Mouse (Mus musculus) midbrain, embryonic 16.5 days (tissue): Measurements from ENCODE around the gene Mpeg1. TPM values are rescaled to one million over a fixed set of nuclear protein-coding genes. Genes with fewer than 3 reads are reported as not detected.

Source experiments
- ATAC-seq: fragments of 200-750 bp; cut with Nextera tagmentation; 2 replicates; pipeline ENCODE4 v1.8.0; 2017; ENCODE audit warnings: moderate TSS enrichment
- H3K27ac ChIP-seq: fragments of 300-500 bp; sonication (generic); 2 replicates; pipeline ENCODE4 v1.5.1; 2014; ENCODE audit warnings: mild to moderate bottlenecking, low read length, mixed read lengths
- H3K27me3 ChIP-seq: fragments of 300-500 bp; sonication (generic); 2 replicates; pipeline ENCODE4 v1.6.1; 2014; ENCODE audit warnings: low read depth, low read length, mixed read lengths; ENCODE audit not compliant: control insufficient read depth, insufficient read depth
- H3K36me3 ChIP-seq: fragments of 300-500 bp; sonication (generic); 2 replicates; pipeline ENCODE4 v1.6.1; 2014; ENCODE audit warnings: mild to moderate bottlenecking, low read length, moderate library complexity, mixed read lengths; ENCODE audit not compliant: control insufficient read depth, insufficient read depth
- H3K4me1 ChIP-seq: fragments of 300-500 bp; sonication (generic); 2 replicates; pipeline ENCODE4 v1.6.1; 2014; ENCODE audit warnings: mild to moderate bottlenecking, low read length, mixed read lengths; ENCODE audit not compliant: control insufficient read depth, insufficient read depth
- H3K4me2 ChIP-seq: fragments of 300-500 bp; sonication (generic); 2 replicates; pipeline ENCODE4 v1.6.1; 2014; ENCODE audit warnings: mild to moderate bottlenecking, low read length, mixed read lengths
- H3K4me3 ChIP-seq: fragments of 300-500 bp; sonication (generic); 2 replicates; pipeline ENCODE4 v1.5.1; 2014; ENCODE audit warnings: low read depth, mild to moderate bottlenecking, low read length, moderate library complexity, mixed read lengths
- H3K9ac ChIP-seq: fragments of 300-500 bp; sonication (generic); 2 replicates; pipeline ENCODE4 v1.6.1; 2014; ENCODE audit warnings: low read depth, low read length, mixed read lengths
- H3K9me3 ChIP-seq: fragments of 300-500 bp; sonication (generic); replicated peaks from 2 replicates; pipeline ENCODE4 v1.6.1; 2014; ENCODE audit warnings: mild to moderate bottlenecking, low read length, mixed read lengths; ENCODE audit not compliant: control insufficient read depth, poor library complexity, severe bottlenecking
- WGBS: fragments of 180-500 bp; shearing (Covaris S2); extraction: QIAGEN DNeasy Blood & Tissue Kit; methylation state at CpG from one replicate; pipeline ENCODE4 v1.1.7; 2014; 5-methylcytosine and 5-hydroxymethylcytosine counted together
- polyA plus RNA-seq: library from polyadenylated mRNA; unstranded; fragments of >200 nt; fragmentation: Nextera tagmentation; extraction: Ambion mirVana; gene quantifications from 2 replicates; pipeline ENCODE4 v1.2.1, GENCODE M21; 2015

Gene Mpeg1
- polyA plus RNA-seq, 1 experiment from 2014 or later: 0.69 TPM

DNA sequence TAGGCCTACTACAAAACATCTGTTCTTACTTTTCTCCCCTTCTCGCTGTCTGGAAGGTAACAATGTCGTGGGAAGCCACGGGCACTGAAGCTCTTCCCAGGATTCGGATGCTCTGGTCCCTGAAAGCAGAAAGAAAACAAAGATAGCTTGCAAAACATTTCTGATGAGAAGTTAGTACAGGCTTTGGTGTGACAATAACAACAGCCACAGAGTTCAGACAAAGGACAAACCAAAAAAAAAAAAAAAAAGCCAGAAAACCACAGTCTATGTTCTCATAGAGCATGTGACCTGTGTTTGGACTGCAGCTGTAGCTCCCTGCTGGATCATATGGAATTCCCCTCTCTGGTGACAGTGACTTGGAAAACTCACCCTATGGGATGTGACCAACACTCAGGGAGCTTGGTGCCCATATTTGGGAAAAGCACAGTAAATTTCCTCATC is 12.6 kb downstream of the Mpeg1 start:
- H3K9me3 ChIP-seq: no peaks in the 10 kb centered on the region
- H3K36me3 ChIP-seq: peaks cover 35% of the 10 kb centered on the region
- H3K4me1 ChIP-seq: no peaks in the 10 kb centered on the region
- H3K9ac ChIP-seq: no peak overlapping the region
- H3K27me3 ChIP-seq: no peaks in the 10 kb centered on the region
- 84% methylated on average over 4 of the region's 4 CpGs for WGBS
- H3K4me3 ChIP-seq: no peak overlapping the region
- no peak for ATAC-seq
- no peak overlapping the region for H3K4me2 ChIP-seq
- no peak overlapping the region for H3K27ac ChIP-seq

DNA sequence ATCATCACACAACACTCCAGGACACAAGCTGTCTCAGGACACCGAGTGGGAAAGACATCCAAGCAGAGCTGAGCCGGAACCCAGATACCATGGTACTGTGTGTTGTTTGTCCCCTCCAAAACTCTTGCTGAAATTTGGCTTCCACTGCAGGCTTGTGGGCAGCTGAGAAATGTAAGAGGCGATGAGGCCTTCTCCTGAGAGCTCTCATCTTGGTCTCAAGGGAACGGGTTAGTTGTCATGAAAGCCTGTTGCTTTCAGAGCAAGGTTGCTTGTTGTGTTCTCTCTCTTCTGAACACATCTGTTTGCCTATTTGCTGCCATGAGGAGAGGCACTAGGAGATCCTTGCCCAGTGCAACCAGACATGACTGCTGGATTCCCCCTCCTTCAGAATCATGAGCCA is 13.4 kb downstream of the Mpeg1 start:
- no peak for ATAC-seq
- WGBS: 94% methylated on average over 4 of the region's 4 CpGs

DNA sequence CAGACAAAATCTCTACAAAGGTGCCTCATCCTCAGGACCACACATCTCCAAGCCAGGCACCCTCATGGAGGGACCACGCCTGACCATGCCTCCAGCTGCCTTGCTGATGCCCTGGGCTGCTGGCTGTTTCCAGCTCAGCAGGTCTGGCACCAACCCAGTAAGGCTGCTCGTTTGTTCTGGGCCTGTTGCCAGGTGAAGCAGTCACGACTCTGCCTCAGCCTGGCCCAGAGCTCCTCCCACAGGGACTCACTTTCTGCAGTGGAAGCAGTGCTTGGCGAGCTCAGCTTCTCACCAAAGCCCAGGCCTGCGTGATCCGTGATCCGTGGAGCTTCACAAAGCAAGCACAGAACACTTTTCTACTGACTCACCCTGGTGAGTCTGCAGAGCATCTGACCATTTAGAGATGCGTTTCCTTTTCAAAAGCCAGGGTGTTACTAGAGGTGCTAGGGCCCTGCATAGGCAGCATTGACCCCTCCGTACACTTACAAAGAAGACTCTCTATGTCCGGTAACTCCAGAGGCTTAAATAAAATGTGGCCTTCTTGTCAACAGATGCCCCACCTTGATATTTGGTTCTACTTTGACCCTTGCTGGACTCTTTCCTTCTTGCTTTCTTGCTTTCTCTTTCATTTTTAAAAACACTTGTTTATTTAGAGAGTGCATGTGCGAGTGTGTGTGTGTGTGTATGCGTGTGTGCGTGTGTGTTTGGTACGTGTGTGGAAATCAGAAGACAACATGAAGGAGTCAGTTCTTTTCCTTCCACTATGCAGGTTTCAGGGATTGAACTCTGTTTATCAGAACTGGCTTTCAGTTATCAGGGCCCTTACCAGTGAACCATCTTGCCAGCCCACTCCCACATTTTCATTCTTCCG is 15.0 kb downstream of the Mpeg1 start:
- ATAC-seq: peak; percentile 93
- Histone ChIP-seq H3K27ac (peak overlapping the region; percentile 64), H3K4me2 (no peak overlapping the region), H3K9ac (no peak overlapping the region), H3K36me3 (peaks cover 33% of the 10 kb centered on the region), H3K4me1 (no peaks in the 10 kb centered on the region), H3K9me3 (no peaks in the 10 kb centered on the region), H3K4me3 (no peak overlapping the region), H3K27me3 (no peaks in the 10 kb centered on the region)
- WGBS: 63% methylated on average over 15 of the region's 15 CpGs

More for the DNA sequence above, 13.4 kb downstream of the Mpeg1 start:
- H3K27ac ChIP-seq: no peak overlapping the region
- H3K4me3 ChIP-seq: no peak overlapping the region
- H3K4me1 ChIP-seq: no peaks in the 10 kb centered on the region
- H3K36me3 ChIP-seq: peaks cover 35% of the 10 kb centered on the region
- no peak overlapping the region for H3K4me2 ChIP-seq
- H3K27me3 ChIP-seq: no peaks in the 10 kb centered on the region
- H3K9me3 ChIP-seq: no peaks in the 10 kb centered on the region
- no peak overlapping the region for H3K9ac ChIP-seq

DNA sequence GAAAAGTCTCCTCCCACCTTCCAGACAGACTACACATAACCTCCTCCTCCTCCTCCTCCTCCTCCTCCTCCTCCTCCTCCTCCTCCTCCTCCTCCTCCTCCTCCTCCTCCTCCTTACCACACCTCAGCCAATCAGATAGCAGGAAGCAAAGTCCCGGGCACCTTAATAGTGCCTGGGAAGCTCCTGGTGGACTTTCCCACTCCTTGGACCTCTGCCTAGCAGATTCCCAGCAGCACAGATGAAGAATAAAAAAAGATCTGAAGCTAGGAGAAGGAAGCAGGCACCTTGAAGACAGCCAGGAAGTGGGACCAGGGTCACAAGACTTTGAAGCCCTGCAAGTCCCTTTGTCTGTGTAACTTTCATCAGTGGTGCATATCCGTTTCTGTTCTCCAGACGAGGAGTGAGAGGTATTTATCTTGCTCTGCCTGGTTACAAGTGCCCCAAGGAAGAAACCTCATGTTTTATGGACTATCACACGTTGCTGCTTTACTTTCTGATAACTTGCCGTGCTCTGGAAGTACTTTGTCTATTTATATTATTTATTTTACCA is 16.2 kb downstream of the Mpeg1 start:
- no peak overlapping the region for H3K4me2 ChIP-seq
- peaks cover 31% of the 10 kb centered on the region for H3K36me3 ChIP-seq
- H3K9me3 ChIP-seq: no peaks in the 10 kb centered on the region
- H3K4me1 ChIP-seq: no peaks in the 10 kb centered on the region
- no peak overlapping the region for H3K27ac ChIP-seq
- no peak for ATAC-seq
- no peak overlapping the region for H3K9ac ChIP-seq
- H3K4me3 ChIP-seq: no peak overlapping the region
- no peaks in the 10 kb centered on the region for H3K27me3 ChIP-seq
- WGBS: 57% methylated on average over 5 of the region's 5 CpGs

DNA sequence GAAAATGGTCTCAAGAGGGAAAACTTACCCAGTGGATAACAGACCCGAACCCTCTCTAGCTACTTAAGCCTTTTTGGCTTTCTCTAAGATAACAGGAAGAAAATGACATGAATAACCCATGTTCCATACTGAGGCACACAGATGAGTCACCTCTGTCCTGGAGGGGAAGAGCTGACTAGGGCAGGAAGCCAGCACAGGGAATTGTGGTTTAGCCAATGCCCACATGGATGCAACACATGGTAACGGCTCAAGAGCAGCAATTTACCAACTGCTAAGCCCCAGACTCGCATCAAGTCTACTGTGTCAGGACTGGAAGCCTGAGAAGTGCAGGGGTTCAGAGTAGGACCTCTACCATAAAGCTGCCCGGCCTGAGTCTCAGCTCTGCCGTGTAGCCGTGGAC is 17.8 kb downstream of the Mpeg1 start:
- Histone ChIP-seq H3K9me3 (no peaks in the 10 kb centered on the region), H3K4me3 (no peak overlapping the region), H3K36me3 (peaks cover 30% of the 10 kb centered on the region), H3K9ac (no peak overlapping the region), H3K27ac (no peak overlapping the region), H3K27me3 (no peaks in the 10 kb centered on the region), H3K4me1 (no peaks in the 10 kb centered on the region), H3K4me2 (no peak overlapping the region)
- 87% methylated on average over 6 of the region's 6 CpGs for WGBS
- ATAC-seq: no peak

DNA sequence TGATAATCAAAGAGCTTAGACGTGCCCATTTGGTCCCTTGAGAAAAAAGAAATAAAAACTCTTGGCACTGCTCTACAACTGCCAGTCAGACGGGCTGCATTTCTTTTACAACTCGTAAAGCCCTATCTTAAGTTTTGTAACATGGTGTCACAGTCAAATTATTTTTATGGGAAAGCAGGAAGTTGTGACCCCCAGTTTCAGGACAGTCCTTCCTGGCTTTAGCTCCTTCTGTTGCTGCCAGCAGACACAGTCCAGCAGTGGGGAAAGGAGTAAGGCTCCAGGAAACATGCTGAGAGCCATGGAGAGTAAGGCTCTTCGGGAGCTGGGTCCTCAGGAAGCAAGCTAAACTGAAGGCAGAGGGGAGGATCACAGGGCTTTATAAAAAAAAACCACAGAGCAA is 23.2 kb downstream of the Mpeg1 start:
- H3K9me3 ChIP-seq: no peaks in the 10 kb centered on the region
- H3K4me2 ChIP-seq: no peak overlapping the region
- H3K27ac ChIP-seq: peak overlapping the region; percentile 21; the same call in 1 of the 2 replicates
- H3K9ac ChIP-seq: no peak overlapping the region
- H3K36me3 ChIP-seq: peaks cover 21% of the 10 kb centered on the region
- ATAC-seq: no peak
- peaks cover 5% of the 10 kb centered on the region for H3K4me1 ChIP-seq
- WGBS: 78% methylated on average over 4 of the region's 4 CpGs
- no peak overlapping the region for H3K4me3 ChIP-seq
- no peaks in the 10 kb centered on the region for H3K27me3 ChIP-seq

DNA sequence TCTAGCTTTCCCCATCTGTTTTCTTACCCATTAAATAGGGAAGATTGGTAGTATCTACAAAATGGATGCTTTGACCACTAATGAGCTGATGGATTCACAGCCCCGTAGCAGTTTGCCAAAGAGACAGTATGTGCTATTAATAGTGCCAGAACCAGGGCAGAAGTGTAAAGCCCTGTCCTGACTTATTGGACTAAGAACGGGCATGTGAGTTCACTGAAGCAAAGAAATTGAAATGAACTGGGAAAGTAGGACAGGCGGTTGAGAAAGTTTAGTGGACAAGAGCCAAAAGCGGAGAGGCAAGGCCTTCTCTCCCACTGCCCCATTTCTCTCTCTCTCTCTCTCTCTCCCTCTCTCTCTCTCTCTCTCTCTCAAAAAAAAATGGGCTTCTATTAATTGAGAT is 23.6 kb downstream of the Mpeg1 start:
- no peak overlapping the region for H3K4me3 ChIP-seq
- peaks cover 18% of the 10 kb centered on the region for H3K36me3 ChIP-seq
- H3K27me3 ChIP-seq: no peaks in the 10 kb centered on the region
- H3K4me2 ChIP-seq: no peak overlapping the region
- H3K27ac ChIP-seq: no peak overlapping the region; the same call in 1 of the 2 replicates
- peaks cover 9% of the 10 kb centered on the region for H3K4me1 ChIP-seq
- WGBS: 70% methylated on average over 4 of the region's 4 CpGs
- no peak overlapping the region for H3K9ac ChIP-seq
- H3K9me3 ChIP-seq: no peaks in the 10 kb centered on the region
- no peak for ATAC-seq

DNA sequence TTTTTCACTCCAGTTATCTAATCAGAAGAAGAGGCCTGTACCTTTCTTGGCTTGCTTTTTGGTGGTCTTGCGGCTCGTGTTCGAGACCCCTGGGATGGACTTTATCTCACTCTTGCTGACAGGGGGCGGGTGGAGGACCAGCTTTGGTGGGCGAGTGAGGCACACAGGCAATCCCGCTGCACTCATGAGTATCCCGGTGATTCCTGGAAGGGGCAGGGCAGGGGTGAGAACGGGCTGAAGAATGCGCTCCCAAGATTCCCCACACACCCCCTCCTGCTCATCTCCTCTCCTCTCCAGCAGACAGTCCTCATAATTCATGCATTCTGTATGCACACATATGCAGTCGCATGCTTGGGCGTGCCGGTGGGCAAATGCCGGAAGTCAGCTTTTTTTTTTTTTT is 24.6 kb downstream of the Mpeg1 start:
- Histone ChIP-seq H3K9me3 (no peaks in the 10 kb centered on the region), H3K27ac (no peak overlapping the region), H3K4me3 (no peak overlapping the region), H3K4me2 (no peak overlapping the region), H3K36me3 (peaks cover 16% of the 10 kb centered on the region), H3K4me1 (peaks cover 18% of the 10 kb centered on the region), H3K27me3 (no peaks in the 10 kb centered on the region), H3K9ac (no peak overlapping the region)
- 86% methylated on average over 13 of the region's 13 CpGs for WGBS
- ATAC-seq: no peak

DNA sequence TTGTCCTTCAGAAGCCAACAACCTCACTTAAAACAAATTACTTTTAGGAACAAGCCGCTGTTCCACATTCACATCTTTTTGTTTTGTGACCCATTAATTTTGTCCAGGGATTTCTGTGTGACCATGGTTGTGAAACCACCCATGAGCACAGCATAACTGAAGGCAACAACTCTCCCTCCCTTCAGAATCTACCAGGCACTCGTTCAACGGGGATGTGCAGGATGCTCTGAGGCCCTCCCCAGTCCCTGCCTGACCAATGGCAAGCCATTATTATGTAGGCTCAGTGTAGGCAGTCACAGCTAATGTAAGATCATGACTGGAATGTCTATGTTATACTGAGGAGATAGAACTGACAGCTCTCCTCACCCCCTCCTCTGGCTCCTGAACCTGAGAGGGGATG is 25.1 kb downstream of the Mpeg1 start:
- Histone ChIP-seq H3K27me3 (no peaks in the 10 kb centered on the region), H3K4me3 (no peak overlapping the region), H3K4me1 (peaks cover 18% of the 10 kb centered on the region), H3K4me2 (no peak overlapping the region), H3K9me3 (no peaks in the 10 kb centered on the region), H3K9ac (no peak overlapping the region), H3K36me3 (peaks cover 20% of the 10 kb centered on the region), H3K27ac (no peak overlapping the region)
- ATAC-seq: no peak
- 67% methylated on average over 3 of the region's 3 CpGs for WGBS
